Mouse (Mus musculus) hindbrain, embryonic 10.5 days (tissue): ENCODE data around the gene Cnot10. TPM values are rescaled to one million over a fixed set of nuclear protein-coding genes. Genes with fewer than 3 reads are reported as not detected.

ENCODE experiments used
- DNase-seq: peaks from one replicate; pipeline ENCODE4 v3.0.0-alpha.2; 2017; ENCODE audit warnings: low spot score
- H3K27ac ChIP-seq: fragments of 300-500 bp; sonication (generic); 2 replicates; pipeline ENCODE4 v1.5.1; 2016; ENCODE audit warnings: mild to moderate bottlenecking, moderate library complexity
- H3K27me3 ChIP-seq: fragments of 300-500 bp; sonication (generic); 2 replicates; pipeline ENCODE4 v1.6.1; 2016; ENCODE audit warnings: mild to moderate bottlenecking; ENCODE audit not compliant: poor library complexity, insufficient read depth, severe bottlenecking
- H3K36me3 ChIP-seq: fragments of 300-500 bp; sonication (generic); 2 replicates; pipeline ENCODE4 v1.6.1; 2016; ENCODE audit warnings: mild to moderate bottlenecking, moderate library complexity
- H3K4me1 ChIP-seq: fragments of 300-500 bp; sonication (generic); replicated peaks from 2 replicates; pipeline ENCODE4 v1.6.1; 2016; ENCODE audit warnings: mild to moderate bottlenecking
- H3K4me3 ChIP-seq: fragments of 300-500 bp; sonication (generic); 2 replicates; pipeline ENCODE4 v1.5.1; 2016; ENCODE audit warnings: mild to moderate bottlenecking, moderate library complexity
- H3K9me3 ChIP-seq: fragments of 300-500 bp; sonication (generic); 2 replicates; pipeline ENCODE4 v1.6.1; 2016; ENCODE audit warnings: mild to moderate bottlenecking, moderate library complexity
- WGBS: fragments of 180-500 bp; shearing (Covaris S2); methylation state at CpG from one replicate; pipeline ENCODE4 v1.1.7; 2016; 5-methylcytosine and 5-hydroxymethylcytosine counted together
- polyA plus RNA-seq: library from polyadenylated mRNA; unstranded; fragments of >200 nt; fragmentation: Nextera tagmentation; extraction: Ambion mirVana; gene quantifications from 2 replicates; pipeline ENCODE4 v1.2.1, GENCODE M21; 2016

The Cnot10 gene
- polyA plus RNA-seq, 1 experiment from 2014 or later: 67.4 TPM

GRCm38 (mm10) chr9:114548496-114548895 lies 91.5 kb downstream of the Cnot10 start:
- peak overlapping the region; percentile 31 for H3K4me3 ChIP-seq
- peak overlapping the region; percentile 81 for H3K27ac ChIP-seq
- peaks cover 94% of the 10 kb centered on the region for H3K4me1 ChIP-seq
- H3K9me3 ChIP-seq: 0 out of 2 replicates have a peak, but pooled peaks cover 3% of the 10 kb centered on the region
- H3K36me3 ChIP-seq: peaks cover 14% of the 10 kb centered on the region
- DNase-seq: no peak
- no peaks in the 10 kb centered on the region for H3K27me3 ChIP-seq
- WGBS: 12% methylated on average over 4 of the region's 4 CpGs

- DNase-seq: no peak
- Histone ChIP-seq H3K9me3 (0 out of 2 replicates have a peak, but pooled peaks cover 3% of the 10 kb centered on the region), H3K27me3 (no peaks in the 10 kb centered on the region), H3K4me1 (peaks cover 94% of the 10 kb centered on the region), H3K4me3 (no peak overlapping the region), H3K36me3 (peaks cover 14% of the 10 kb centered on the region), H3K27ac (peak overlapping the region; percentile 81)
- 26% methylated on average over 6 of the region's 6 CpGs for WGBS
Measured at GRCm38 (mm10) chr9:114547643-114548077, 92.3 kb downstream of the Cnot10 start.

- 67% methylated on average over 12 of the region's 12 CpGs for WGBS
- H3K27ac ChIP-seq: peak overlapping the region; percentile 81; the same call in 1 of the 2 replicates
- no peaks in the 10 kb centered on the region for H3K27me3 ChIP-seq
- H3K9me3 ChIP-seq: no peaks in the 10 kb centered on the region
- H3K36me3 ChIP-seq: peaks cover 6% of the 10 kb centered on the region
- no peak for DNase-seq
- peaks cover 92% of the 10 kb centered on the region for H3K4me1 ChIP-seq
- no peak overlapping the region for H3K4me3 ChIP-seq
Measured at GRCm38 (mm10) chr9:114546765-114547164, 93.2 kb downstream of the Cnot10 start.

- H3K27me3 ChIP-seq: no peaks in the 10 kb centered on the region
- 56% methylated on average over 9 of the region's 9 CpGs for WGBS
- no peak overlapping the region for H3K4me3 ChIP-seq
- peaks cover 4% of the 10 kb centered on the region; the same call in 1 of the 2 replicates for H3K36me3 ChIP-seq
- H3K9me3 ChIP-seq: no peaks in the 10 kb centered on the region
- peaks cover 94% of the 10 kb centered on the region for H3K4me1 ChIP-seq
- DNase-seq: no peak
- H3K27ac ChIP-seq: peak overlapping the region; percentile 73
Measured at GRCm38 (mm10) chr9:114544754-114545393, 95.1 kb downstream of the Cnot10 start.

GRCm38 (mm10) chr9:114543882-114544753 lies 95.9 kb downstream of the Cnot10 start:
- Histone ChIP-seq H3K4me1 (peaks cover 92% of the 10 kb centered on the region), H3K27me3 (no peaks in the 10 kb centered on the region), H3K4me3 (no peak overlapping the region), H3K9me3 (no peaks in the 10 kb centered on the region), H3K27ac (peak overlapping the region; percentile 73), H3K36me3 (peaks cover 4% of the 10 kb centered on the region; the same call in 1 of the 2 replicates)
- WGBS: 72% methylated on average over 17 of the region's 17 CpGs
- DNase-seq: no peak

GRCm38 (mm10) chr9:114541279-114541741 lies 98.7 kb downstream of the Cnot10 start:
- H3K4me1 ChIP-seq: peaks cover 92% of the 10 kb centered on the region
- no peak overlapping the region for H3K4me3 ChIP-seq
- DNase-seq: no peak
- peaks cover 4% of the 10 kb centered on the region; the same call in 1 of the 2 replicates for H3K36me3 ChIP-seq
- H3K9me3 ChIP-seq: no peaks in the 10 kb centered on the region
- H3K27ac ChIP-seq: peak overlapping the region; percentile 70
- 15% methylated on average over 1 of the region's 1 CpGs for WGBS
- no peaks in the 10 kb centered on the region for H3K27me3 ChIP-seq

GRCm38 (mm10) chr9:114538996-114539563 lies 100.9 kb downstream of the Cnot10 start:
- peaks cover 4% of the 10 kb centered on the region; the same call in 1 of the 2 replicates for H3K36me3 ChIP-seq
- peak overlapping the region; percentile 41; the same call in 1 of the 2 replicates for H3K27ac ChIP-seq
- 74% methylated on average over 7 of the region's 7 CpGs for WGBS
- H3K4me1 ChIP-seq: peaks cover 91% of the 10 kb centered on the region
- no peak overlapping the region for H3K4me3 ChIP-seq
- no peak for DNase-seq
- no peaks in the 10 kb centered on the region for H3K27me3 ChIP-seq
- no peaks in the 10 kb centered on the region for H3K9me3 ChIP-seq

- H3K27ac ChIP-seq: peak overlapping the region; percentile 91
- H3K9me3 ChIP-seq: no peaks in the 10 kb centered on the region
- WGBS: 3% methylated on average over 2 of the region's 2 CpGs
- no peaks in the 10 kb centered on the region for H3K27me3 ChIP-seq
- peak; percentile 78 for DNase-seq
- peak overlapping the region; percentile 32 for H3K4me3 ChIP-seq
- H3K4me1 ChIP-seq: peaks cover 93% of the 10 kb centered on the region
- H3K36me3 ChIP-seq: peaks cover 4% of the 10 kb centered on the region; the same call in 1 of the 2 replicates
Measured at GRCm38 (mm10) chr9:114536628-114537027, 103.4 kb downstream of the Cnot10 start.

Other genes with a start within 250 kb of the Cnot10 start
- 42.3 and 52.1 TPM in 2 replicates for gene Crtap, start 249.5 kb downstream of the Cnot10 start, polyA plus RNA-seq
- 22.4 and 23.1 TPM in 2 replicates for gene Glb1, start 239.1 kb downstream of the Cnot10 start, polyA plus RNA-seq
- 9.9 and 12.3 TPM in 2 replicates for gene Tmppe, start 239.1 kb downstream of the Cnot10 start, polyA plus RNA-seq
- gene Ccr4, start 135.3 kb downstream of the Cnot10 start, polyA plus RNA-seq: 0.07 TPM in 1 of 2 replicates, not detected in the other
- 0.38 and 1.9 TPM in 2 replicates for gene C130032M10Rik, start 124.5 kb downstream of the Cnot10 start, polyA plus RNA-seq
- 3.8 and 8.3 TPM in 2 replicates for gene Trim71, start 75.8 kb downstream of the Cnot10 start, polyA plus RNA-seq
- gene Dync1li1, start 48.6 kb upstream of the Cnot10 start, polyA plus RNA-seq: 99.8 and 122 TPM in 2 replicates
- 23.8 and 30.0 TPM in 2 replicates for gene Cmtm6, start 90.9 kb upstream of the Cnot10 start, polyA plus RNA-seq
- gene Cmtm7, start 141.7 kb upstream of the Cnot10 start, polyA plus RNA-seq: 96.0 and 108 TPM in 2 replicates
- 31.7 and 35.3 TPM in 2 replicates for gene Cmtm8, start 204.0 kb upstream of the Cnot10 start, polyA plus RNA-seq